Comparison of ENCODE assay signal across 23 mouse cellular contexts in genomic region chr8:80963095-80963494, GRCm38 (mm10).
"Had no signal": no experiment of that assay in that cellular context is flagged by ENCODE, and none has a peak within 500 bp of the region (broad histone marks: within the 10 kb centered on the region; RNA-seq: fewer than 3 reads in every experiment).

No protein-coding gene starts in this region.

- H3K4me1 ChIP-seq: hindbrain, embryonic 12.5 days had no signal

- H3K9me3 ChIP-seq: hindbrain, embryonic 10.5 days; hindbrain, embryonic 12.5 days; kidney, embryonic 15.5 days; limb, embryonic 13.5 days; limb, embryonic 15.5 days; liver, embryonic 12.5 days had no signal

- H3K36me3 ChIP-seq: hindbrain, embryonic 10.5 days; hindbrain, embryonic 12.5 days; kidney, embryonic 15.5 days; limb, embryonic 13.5 days; limb, embryonic 15.5 days; liver, embryonic 12.5 days had no signal

- H3K9ac ChIP-seq: hindbrain, embryonic 12.5 days; hindbrain, embryonic 14.5 days; kidney, embryonic 15.5 days; limb, embryonic 13.5 days; limb, embryonic 15.5 days; liver, embryonic 12.5 days had no signal

- H3K4me2 ChIP-seq: heart, embryonic 11.5 days; hindbrain, embryonic 12.5 days; hindbrain, embryonic 14.5 days; kidney, embryonic 15.5 days; limb, embryonic 13.5 days; limb, embryonic 15.5 days; liver, embryonic 12.5 days had no signal

- H3K27me3 ChIP-seq: hindbrain, embryonic 12.5 days; kidney, embryonic 15.5 days; limb, embryonic 13.5 days; limb, embryonic 15.5 days; liver, embryonic 12.5 days had no signal

- ATAC-seq: hindbrain, postnatal 0 days; intestine, embryonic 16.5 days; liver, embryonic 12.5 days had no signal

- H3K27ac ChIP-seq: hindbrain, embryonic 10.5 days; hindbrain, embryonic 12.5 days; hindbrain, embryonic 14.5 days; hindbrain, postnatal 0 days; kidney, embryonic 15.5 days; kidney, postnatal 0 days; limb, embryonic 13.5 days; limb, embryonic 15.5 days; liver, embryonic 12.5 days had no signal

- DNase-seq: gastrocnemius, postnatal 14 days; gastrocnemius, postnatal 36 days; heart, adult 18-20 months; heart, postnatal 10 days; heart, postnatal 4 days; kidney, adult 11 months; kidney, adult 2 months; kidney, adult 9 months; kidney, postnatal 14 days; kidney, postnatal 36 days; layer of hippocampus, adult 9-11 months; layer of hippocampus, postnatal 36 days had no signal

- H3K4me3 ChIP-seq: hindbrain, embryonic 10.5 days; hindbrain, embryonic 12.5 days; kidney, embryonic 15.5 days; limb, embryonic 13.5 days; limb, embryonic 15.5 days; liver, embryonic 12.5 days had no signal
